Mouse (Mus musculus): ENCODE data around the gene Lipm. TPM values are rescaled to one million over a fixed set of nuclear protein-coding genes. Genes with fewer than 3 reads are reported as not detected.

The Lipm gene
- polyA plus RNA-seq (2015; fragmentation: Nextera tagmentation; extraction: Ambion mirVana): not detected in 2 replicates

DNA sequence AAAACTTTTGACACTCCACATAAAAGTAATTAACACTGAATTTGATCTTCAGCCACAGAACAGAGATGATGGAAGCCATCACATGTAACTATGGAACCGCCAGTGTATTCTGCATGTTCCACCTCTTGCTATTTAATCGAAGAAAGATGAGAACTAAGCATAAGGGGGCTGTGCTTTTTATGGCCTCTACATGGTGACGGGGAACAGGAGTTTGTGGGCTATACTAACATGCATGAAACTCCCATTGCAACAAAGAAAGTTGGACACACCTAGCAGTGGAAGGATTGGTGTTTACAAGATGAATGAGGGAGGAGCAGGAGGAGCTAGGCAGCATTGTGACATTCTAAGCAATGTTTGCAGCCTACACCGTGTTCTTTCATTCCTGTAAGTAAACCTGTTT is at the start of gene Lipm:
Lipm (plus strand) TSS at position 301 of the 400 bp plus-strand sequence.
- Histone ChIP-seq H3K9me3 (no peaks in the 10 kb centered on the region), H3K4me2 (replicated peaks) (no peak within 1 kb of the TSS), H3K27ac (no peak within 1 kb of the TSS), H3K4me1 (replicated peaks) (no peaks in the 10 kb centered on the region), H3K9ac (no peak within 1 kb of the TSS), H3K36me3 (no peaks in the 10 kb centered on the region), H3K27me3 (replicated peaks) (no peaks in the 10 kb centered on the region), H3K4me3 (replicated peaks) (no peak within 1 kb of the TSS)
- ATAC-seq: no peak
- 79% methylated on average over 4 of the region's 4 CpGs for WGBS

DNA sequence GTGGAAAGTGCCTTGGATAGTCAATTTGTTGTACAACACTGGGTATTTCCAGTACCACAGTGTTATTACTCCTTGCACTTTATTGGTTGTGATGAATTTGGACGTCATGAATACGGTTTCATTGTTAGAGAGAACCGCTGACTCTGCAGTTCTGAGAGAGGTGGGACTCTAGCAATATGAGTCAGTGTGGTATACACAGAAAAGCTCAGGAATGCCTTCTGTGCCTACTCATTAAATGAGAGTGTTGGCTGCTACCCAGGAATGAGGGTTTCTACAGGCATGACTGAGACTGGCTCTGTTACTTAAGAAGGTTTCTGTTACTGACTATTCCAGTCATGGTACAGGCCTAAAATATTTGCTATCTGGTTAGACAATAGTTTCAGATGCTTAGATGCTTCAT is 49.2 kb upstream of the Lipm start:
- Histone ChIP-seq H3K4me3 (replicated peaks) (no peak overlapping the region), H3K27me3 (replicated peaks) (no peaks in the 10 kb centered on the region), H3K36me3 (no peaks in the 10 kb centered on the region), H3K27ac (no peak overlapping the region), H3K9me3 (no peaks in the 10 kb centered on the region), H3K9ac (no peak overlapping the region), H3K4me1 (replicated peaks) (no peaks in the 10 kb centered on the region), H3K4me2 (replicated peaks) (no peak overlapping the region)
- 86% methylated on average over 3 of the region's 3 CpGs for WGBS
- ATAC-seq: no peak

GRCm38 (mm10) chr19:34063547-34063946 is 37.2 kb upstream of the Lipm start:
- Histone ChIP-seq H3K4me2 (replicated peaks) (no peak overlapping the region), H3K27me3 (replicated peaks) (no peaks in the 10 kb centered on the region), H3K9ac (no peak overlapping the region), H3K36me3 (no peaks in the 10 kb centered on the region), H3K9me3 (no peaks in the 10 kb centered on the region), H3K4me3 (replicated peaks) (no peak overlapping the region), H3K4me1 (replicated peaks) (no peaks in the 10 kb centered on the region), H3K27ac (no peak overlapping the region)
- no peak for ATAC-seq
- 34% methylated on average over 1 of the region's 1 CpGs for WGBS

GRCm38 (mm10) chr19:34064059-34064458 is 36.7 kb upstream of the Lipm start:
- Histone ChIP-seq H3K9me3 (no peaks in the 10 kb centered on the region), H3K27me3 (replicated peaks) (no peaks in the 10 kb centered on the region), H3K36me3 (no peaks in the 10 kb centered on the region), H3K4me2 (replicated peaks) (no peak overlapping the region), H3K9ac (no peak overlapping the region), H3K4me1 (replicated peaks) (no peaks in the 10 kb centered on the region), H3K4me3 (replicated peaks) (no peak overlapping the region), H3K27ac (no peak overlapping the region)
- ATAC-seq: no peak
- WGBS: 85% methylated on average over 4 of the region's 4 CpGs

- H3K4me2 ChIP-seq (replicated peaks): no peak within 1 kb of the TSS
- H3K9me3 ChIP-seq: no peaks in the 10 kb centered on the region
- WGBS: 87% methylated on average over 9 of the region's 9 CpGs
- H3K27me3 ChIP-seq (replicated peaks): no peaks in the 10 kb centered on the region
- no peaks in the 10 kb centered on the region for H3K36me3 ChIP-seq
- no peak within 1 kb of the TSS for H3K4me3 ChIP-seq (replicated peaks)
- H3K9ac ChIP-seq: no peak within 1 kb of the TSS
- no peak within 1 kb of the TSS for H3K27ac ChIP-seq
- H3K4me1 ChIP-seq (replicated peaks): no peaks in the 10 kb centered on the region
- peak; percentile 78 for ATAC-seq
Measured at GRCm38 (mm10) chr19:34066779-34067472, 33.8 kb upstream of the Lipm start, which contains the start of gene Lipn. Gene Lipn (plus strand): TSS chr19:34067358.

DNA sequence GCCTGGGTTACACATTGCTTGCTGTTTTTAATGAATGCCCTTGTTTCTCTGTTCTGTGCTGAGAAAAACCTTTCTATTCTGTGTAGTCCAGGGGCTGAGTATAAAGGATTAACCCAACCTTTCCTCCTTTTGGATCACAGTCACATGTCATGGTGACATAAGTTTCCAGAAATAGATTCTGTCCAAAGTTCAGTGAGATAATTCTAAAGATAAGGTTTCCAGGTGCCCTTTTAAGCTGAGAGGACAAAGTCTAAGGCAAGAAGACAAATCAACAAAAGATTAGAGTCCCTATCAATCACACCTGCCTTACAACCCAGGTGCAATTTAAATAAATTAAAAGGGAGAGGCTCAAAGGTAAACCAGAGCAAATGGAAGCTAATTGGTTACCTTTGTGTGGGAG is 26.5 kb upstream of the Lipm start:
- peak; percentile 94 for ATAC-seq
- no peak overlapping the region for H3K9ac ChIP-seq
- H3K4me3 ChIP-seq (replicated peaks): no peak overlapping the region
- no peaks in the 10 kb centered on the region for H3K27me3 ChIP-seq (replicated peaks)
- H3K36me3 ChIP-seq: no peaks in the 10 kb centered on the region
- H3K4me2 ChIP-seq (replicated peaks): no peak overlapping the region
- H3K4me1 ChIP-seq (replicated peaks): no peaks in the 10 kb centered on the region
- peak overlapping the region; percentile 67; the same call in 1 of the 2 replicates for H3K27ac ChIP-seq
- H3K9me3 ChIP-seq: no peaks in the 10 kb centered on the region

DNA sequence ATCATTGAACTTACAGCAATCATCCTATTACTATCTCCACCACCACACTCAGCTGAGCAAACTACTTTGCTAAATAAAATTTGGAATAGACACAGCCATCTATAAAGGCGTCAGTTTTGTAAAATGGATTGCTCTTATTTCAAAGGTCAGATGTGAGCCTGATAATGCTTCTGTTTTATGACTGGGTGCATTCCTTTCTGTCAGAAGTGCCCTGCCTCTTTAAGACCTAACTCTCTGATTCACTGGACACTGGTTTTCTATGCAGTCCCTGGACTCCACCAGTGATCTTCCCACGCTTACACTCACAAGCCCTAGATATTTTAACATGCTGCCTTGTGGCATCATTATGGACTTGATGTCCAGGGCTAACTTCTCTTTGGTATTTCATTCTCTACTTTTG is 22.6 kb upstream of the Lipm start:
- no peaks in the 10 kb centered on the region for H3K4me1 ChIP-seq (replicated peaks)
- ATAC-seq: peak; percentile 58

GRCm38 (mm10) chr19:34089011-34089680 is 11.6 kb upstream of the Lipm start:
- Histone ChIP-seq H3K27ac (no peak overlapping the region), H3K4me2 (replicated peaks) (no peak overlapping the region), H3K4me3 (replicated peaks) (no peak overlapping the region), H3K4me1 (replicated peaks) (no peaks in the 10 kb centered on the region), H3K9ac (no peak overlapping the region), H3K27me3 (replicated peaks) (no peaks in the 10 kb centered on the region), H3K36me3 (no peaks in the 10 kb centered on the region), H3K9me3 (no peaks in the 10 kb centered on the region)
- 73% methylated on average over 3 of the region's 3 CpGs for WGBS
- no peak for ATAC-seq

More for the DNA sequence above, 22.6 kb upstream of the Lipm start:
- no peak overlapping the region for H3K27ac ChIP-seq
- H3K4me3 ChIP-seq (replicated peaks): no peak overlapping the region
- no peaks in the 10 kb centered on the region for H3K36me3 ChIP-seq
- no peaks in the 10 kb centered on the region for H3K9me3 ChIP-seq
- H3K27me3 ChIP-seq (replicated peaks): no peaks in the 10 kb centered on the region
- H3K4me2 ChIP-seq (replicated peaks): no peak overlapping the region
- WGBS: 42% methylated on average over 2 of the region's 2 CpGs
- no peak overlapping the region for H3K9ac ChIP-seq

DNA sequence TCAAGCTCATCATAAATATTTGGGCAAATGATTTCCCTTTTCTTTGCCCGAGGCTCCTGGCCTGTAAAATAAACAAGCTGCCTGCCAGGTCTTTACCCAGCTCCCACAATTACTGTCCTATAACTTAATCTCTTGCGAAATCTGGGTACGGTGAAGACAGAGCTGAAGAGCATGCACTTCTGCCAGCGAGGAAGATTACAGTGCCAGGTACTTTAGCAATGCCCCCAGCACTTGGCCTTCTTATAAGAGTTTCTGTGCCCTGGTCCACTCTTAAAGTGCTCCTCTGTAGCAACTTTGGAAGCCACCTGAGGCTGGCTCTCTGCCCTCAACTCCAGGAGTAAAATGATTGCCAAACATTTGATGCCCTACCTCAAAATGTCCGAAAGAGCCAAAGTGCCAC is 5.4 kb upstream of the Lipm start:
- no peak for ATAC-seq
- no peaks in the 10 kb centered on the region for H3K27me3 ChIP-seq (replicated peaks)
- no peaks in the 10 kb centered on the region for H3K4me1 ChIP-seq (replicated peaks)
- no peak overlapping the region for H3K9ac ChIP-seq
- H3K36me3 ChIP-seq: no peaks in the 10 kb centered on the region
- no peaks in the 10 kb centered on the region for H3K9me3 ChIP-seq
- H3K27ac ChIP-seq: no peak overlapping the region
- WGBS: 63% methylated on average over 5 of the region's 5 CpGs
- no peak overlapping the region for H3K4me2 ChIP-seq (replicated peaks)
- H3K4me3 ChIP-seq (replicated peaks): no peak overlapping the region

DNA sequence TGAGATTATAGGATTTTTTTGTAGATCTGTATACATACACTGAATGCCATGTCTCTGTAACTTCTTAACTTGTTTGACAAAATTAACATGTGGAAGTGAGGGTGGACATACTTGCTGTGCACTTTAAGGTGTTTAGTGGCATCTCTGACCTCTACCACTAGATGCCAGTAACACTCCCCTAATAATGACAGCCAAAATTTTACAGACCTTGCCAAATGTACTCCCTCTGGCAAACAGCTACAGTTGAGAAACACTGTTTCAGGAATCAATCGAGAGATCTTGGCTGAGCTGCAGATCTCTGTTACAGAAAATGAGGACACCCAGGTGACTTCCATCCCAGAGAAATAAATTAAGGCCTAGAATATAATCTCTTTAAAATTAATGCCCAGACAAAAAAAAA is 4.5 kb upstream of the Lipm start:
- no peak overlapping the region for H3K9ac ChIP-seq
- no peak for ATAC-seq
- H3K27me3 ChIP-seq (replicated peaks): no peaks in the 10 kb centered on the region
- no peaks in the 10 kb centered on the region for H3K36me3 ChIP-seq
- no peak overlapping the region for H3K27ac ChIP-seq
- WGBS: 74% methylated on average over 1 of the region's 1 CpGs
- H3K4me2 ChIP-seq (replicated peaks): no peak overlapping the region
- no peaks in the 10 kb centered on the region for H3K9me3 ChIP-seq
- no peak overlapping the region for H3K4me3 ChIP-seq (replicated peaks)
- no peaks in the 10 kb centered on the region for H3K4me1 ChIP-seq (replicated peaks)

GRCm38 (mm10) chr19:34101888-34102287 is 1.2 kb downstream of the Lipm start:
- Histone ChIP-seq H3K4me3 (replicated peaks) (no peak overlapping the region), H3K9me3 (no peaks in the 10 kb centered on the region), H3K27ac (no peak overlapping the region), H3K4me2 (replicated peaks) (no peak overlapping the region), H3K4me1 (replicated peaks) (no peaks in the 10 kb centered on the region), H3K36me3 (no peaks in the 10 kb centered on the region), H3K9ac (no peak overlapping the region), H3K27me3 (replicated peaks) (no peaks in the 10 kb centered on the region)
- ATAC-seq: no peak
- 84% methylated on average over 7 of the region's 7 CpGs for WGBS

GRCm38 (mm10) chr19:34104841-34105240 is 4.1 kb downstream of the Lipm start:
- WGBS: 87% methylated on average over 3 of the region's 3 CpGs
- Histone ChIP-seq H3K4me1 (replicated peaks) (no peaks in the 10 kb centered on the region), H3K27me3 (replicated peaks) (no peaks in the 10 kb centered on the region), H3K27ac (no peak overlapping the region), H3K4me2 (replicated peaks) (no peak overlapping the region), H3K9ac (no peak overlapping the region), H3K36me3 (no peaks in the 10 kb centered on the region), H3K4me3 (replicated peaks) (no peak overlapping the region), H3K9me3 (no peaks in the 10 kb centered on the region)
- no peak for ATAC-seq

- no peak overlapping the region for H3K4me3 ChIP-seq (replicated peaks)
- WGBS: 90% methylated on average over 1 of the region's 1 CpGs
- no peak for ATAC-seq
- H3K36me3 ChIP-seq: no peaks in the 10 kb centered on the region
- no peaks in the 10 kb centered on the region for H3K9me3 ChIP-seq
- no peak overlapping the region for H3K9ac ChIP-seq
- no peaks in the 10 kb centered on the region for H3K4me1 ChIP-seq (replicated peaks)
- H3K27ac ChIP-seq: no peak overlapping the region
- no peak overlapping the region for H3K4me2 ChIP-seq (replicated peaks)
- H3K27me3 ChIP-seq (replicated peaks): no peaks in the 10 kb centered on the region
Measured at GRCm38 (mm10) chr19:34119102-34119501, 18.4 kb downstream of the Lipm start.

All from intestine, embryonic 15.5 days (tissue).